Mouse (Mus musculus): ENCODE data around the gene Lrrc57. TPM values are rescaled to one million over a fixed set of nuclear protein-coding genes. Genes with fewer than 3 reads are reported as not detected.

The Lrrc57 gene
- polyA plus RNA-seq, 1 experiment from 2014 or later = 30.0 TPM

DNA sequence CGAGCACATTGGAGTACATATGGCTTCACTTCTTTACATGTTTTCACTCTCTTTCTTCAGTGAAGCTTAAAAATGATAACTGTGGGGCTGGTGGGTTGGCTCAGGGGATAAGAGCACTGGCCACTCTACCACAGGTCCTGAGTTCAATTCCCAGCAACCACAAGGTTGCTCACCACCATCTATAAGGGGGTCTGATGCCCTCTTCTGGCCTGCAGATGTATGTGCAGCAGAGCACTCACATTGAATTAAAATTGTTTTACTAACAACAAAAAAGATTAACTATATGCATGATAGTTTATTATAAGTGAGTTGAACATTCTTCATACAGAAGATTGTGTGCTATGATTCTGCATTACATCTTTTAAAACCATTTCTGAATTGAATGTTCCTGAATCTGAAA, 10.2 kb upstream of the Lrrc57 start:
- no peak for ATAC-seq
- no peak overlapping the region for H3K27ac ChIP-seq (ENCODE audit: low read length)
- no peaks in the 10 kb centered on the region for H3K9me3 ChIP-seq (replicated peaks; ENCODE audit: control insufficient read depth, low read length, poor library complexity, severe bottlenecking)
- H3K9ac ChIP-seq (ENCODE audit: low read depth, low read length) = no peak overlapping the region
- peaks cover 14% of the 10 kb centered on the region for H3K36me3 ChIP-seq (ENCODE audit: control insufficient read depth, insufficient read depth, low read length)
- 97% methylated on average over 1 of the region's 1 CpGs for WGBS
- H3K27me3 ChIP-seq (ENCODE audit: control insufficient read depth, insufficient read depth, low read depth, low read length) = no peaks in the 10 kb centered on the region
- H3K4me2 ChIP-seq (ENCODE audit: low read length) = no peak overlapping the region
- no peak overlapping the region for H3K4me3 ChIP-seq (ENCODE audit: low read depth, low read length)
- H3K4me1 ChIP-seq (ENCODE audit: control insufficient read depth, insufficient read depth, low read length) = no peaks in the 10 kb centered on the region

DNA sequence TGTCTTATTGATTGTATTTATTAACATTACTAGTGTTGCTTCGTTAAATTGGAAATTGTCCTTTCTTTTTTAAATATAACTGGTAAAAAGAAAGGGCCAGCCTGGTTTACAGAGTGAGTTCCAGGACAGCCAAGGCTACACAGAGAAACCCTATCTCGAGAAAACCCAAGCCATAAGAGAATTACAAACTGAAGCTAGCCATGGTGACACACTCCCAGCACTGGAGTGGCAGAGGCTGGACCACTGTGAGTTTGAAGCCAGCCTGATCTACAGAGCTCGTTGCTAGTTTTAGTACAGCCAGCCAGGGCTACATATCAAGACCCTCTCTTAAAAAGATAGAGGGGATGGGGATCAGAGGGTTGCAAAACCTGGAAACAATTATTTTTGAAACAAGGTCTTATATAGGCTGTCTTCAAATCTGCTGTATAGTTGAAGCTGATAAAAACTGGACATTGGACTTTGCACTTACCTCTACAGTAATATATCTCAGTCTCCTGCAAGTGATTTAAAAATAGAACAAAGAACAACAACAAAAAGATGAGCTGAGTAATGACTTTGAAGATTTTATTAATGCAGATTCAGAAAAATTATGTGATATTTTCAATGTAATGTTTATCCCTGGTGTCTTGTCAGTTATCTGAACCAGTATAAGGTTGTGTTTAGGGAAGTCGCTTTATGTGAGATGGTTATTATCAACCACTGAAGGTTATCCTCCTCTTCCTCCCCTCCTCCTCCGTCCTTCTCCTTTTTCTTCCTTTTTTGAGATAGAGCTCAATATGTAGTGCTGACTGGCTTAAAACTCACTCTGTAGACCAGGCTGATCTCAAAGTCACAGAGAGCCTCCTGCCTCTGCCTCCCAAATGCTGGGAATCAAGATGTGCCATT, 7.2 kb upstream of the Lrrc57 start:
- Histone ChIP-seq H3K9ac (ENCODE audit: low read depth, low read length) (no peak overlapping the region), H3K9me3 (replicated peaks; ENCODE audit: control insufficient read depth, low read length, poor library complexity, severe bottlenecking) (no peaks in the 10 kb centered on the region), H3K4me3 (ENCODE audit: low read depth, low read length) (no peak overlapping the region), H3K4me1 (ENCODE audit: control insufficient read depth, insufficient read depth, low read length) (no peaks in the 10 kb centered on the region), H3K36me3 (ENCODE audit: control insufficient read depth, insufficient read depth, low read length) (peaks cover 19% of the 10 kb centered on the region), H3K27me3 (ENCODE audit: control insufficient read depth, insufficient read depth, low read depth, low read length) (no peaks in the 10 kb centered on the region), H3K4me2 (ENCODE audit: low read length) (no peak overlapping the region), H3K27ac (ENCODE audit: low read length) (no peak overlapping the region)
- WGBS = 90% methylated on average over 5 of the region's 5 CpGs
- ATAC-seq = no peak

DNA sequence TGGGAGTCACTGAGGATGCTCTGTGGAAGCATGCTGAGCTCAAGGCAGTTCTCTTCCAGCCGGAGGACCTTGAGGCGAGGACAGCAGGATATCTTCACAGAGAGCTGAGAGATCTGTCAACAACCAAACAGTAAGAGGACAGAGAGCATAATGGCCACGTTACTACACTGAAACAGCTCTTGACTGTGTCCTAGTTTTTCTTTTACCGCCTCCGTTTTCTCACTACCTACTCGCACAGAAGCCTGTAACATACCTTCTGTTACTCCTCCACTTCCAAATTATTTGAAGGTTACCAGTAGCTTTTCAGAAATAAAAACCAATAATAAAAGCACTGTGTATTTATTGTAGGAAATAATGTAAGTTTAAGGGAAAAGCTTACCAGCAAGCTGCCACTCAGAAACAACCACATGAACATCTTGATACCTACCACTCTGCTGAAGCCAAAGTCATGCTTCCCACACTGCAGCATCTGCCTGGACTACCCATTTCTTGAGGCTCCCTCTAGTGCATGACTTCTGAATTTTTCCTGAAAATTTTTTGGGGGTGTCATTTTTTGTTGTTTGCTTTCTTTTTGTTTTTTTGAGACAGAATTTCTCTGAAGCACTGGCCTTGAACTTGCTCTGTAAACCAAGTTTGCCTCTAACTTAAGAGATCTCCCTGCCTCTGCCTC, 3.2 kb downstream of the Lrrc57 start:
- no peak for ATAC-seq
- no peak overlapping the region for H3K4me2 ChIP-seq (ENCODE audit: low read length)
- H3K27me3 ChIP-seq (ENCODE audit: control insufficient read depth, insufficient read depth, low read depth, low read length) = no peaks in the 10 kb centered on the region
- WGBS = 89% methylated on average over 6 of the region's 6 CpGs
- H3K36me3 ChIP-seq (ENCODE audit: control insufficient read depth, insufficient read depth, low read length) = no peaks in the 10 kb centered on the region
- H3K9me3 ChIP-seq (replicated peaks; ENCODE audit: control insufficient read depth, low read length, poor library complexity, severe bottlenecking) = no peaks in the 10 kb centered on the region
- H3K9ac ChIP-seq (ENCODE audit: low read depth, low read length) = no peak overlapping the region
- no peak overlapping the region for H3K4me3 ChIP-seq (ENCODE audit: low read depth, low read length)
- H3K27ac ChIP-seq (ENCODE audit: low read length) = no peak overlapping the region
- H3K4me1 ChIP-seq (ENCODE audit: control insufficient read depth, insufficient read depth, low read length) = peaks cover 24% of the 10 kb centered on the region

DNA sequence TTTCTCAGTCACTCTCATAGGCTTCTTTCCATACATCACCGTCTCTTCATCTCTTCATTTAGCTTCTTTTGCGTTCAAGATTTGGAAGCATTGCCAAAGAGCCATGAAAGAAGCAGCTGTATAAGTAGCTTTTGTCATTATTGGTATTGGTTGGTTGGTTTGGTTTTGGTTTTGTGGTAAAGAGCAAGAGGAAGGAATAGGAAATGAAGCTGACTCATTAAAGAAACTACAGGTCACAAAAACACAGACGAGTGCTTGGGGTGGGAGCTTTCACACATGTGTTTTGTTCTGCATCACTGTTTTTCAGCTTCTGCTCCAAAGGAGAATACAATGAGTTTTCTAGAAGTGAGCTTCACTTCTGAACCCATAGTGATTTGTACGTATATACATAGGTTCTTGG, 9.8 kb downstream of the Lrrc57 start:
- Histone ChIP-seq H3K27me3 (ENCODE audit: control insufficient read depth, insufficient read depth, low read depth, low read length) (no peaks in the 10 kb centered on the region), H3K9ac (ENCODE audit: low read depth, low read length) (no peak overlapping the region), H3K4me3 (ENCODE audit: low read depth, low read length) (no peak overlapping the region), H3K9me3 (replicated peaks; ENCODE audit: control insufficient read depth, low read length, poor library complexity, severe bottlenecking) (no peaks in the 10 kb centered on the region), H3K4me1 (ENCODE audit: control insufficient read depth, insufficient read depth, low read length) (no peaks in the 10 kb centered on the region), H3K27ac (ENCODE audit: low read length) (no peak overlapping the region), H3K4me2 (ENCODE audit: low read length) (no peak overlapping the region), H3K36me3 (ENCODE audit: control insufficient read depth, insufficient read depth, low read length) (peaks cover 35% of the 10 kb centered on the region)
- WGBS = 92% methylated on average over 4 of the region's 4 CpGs
- ATAC-seq = no peak

DNA sequence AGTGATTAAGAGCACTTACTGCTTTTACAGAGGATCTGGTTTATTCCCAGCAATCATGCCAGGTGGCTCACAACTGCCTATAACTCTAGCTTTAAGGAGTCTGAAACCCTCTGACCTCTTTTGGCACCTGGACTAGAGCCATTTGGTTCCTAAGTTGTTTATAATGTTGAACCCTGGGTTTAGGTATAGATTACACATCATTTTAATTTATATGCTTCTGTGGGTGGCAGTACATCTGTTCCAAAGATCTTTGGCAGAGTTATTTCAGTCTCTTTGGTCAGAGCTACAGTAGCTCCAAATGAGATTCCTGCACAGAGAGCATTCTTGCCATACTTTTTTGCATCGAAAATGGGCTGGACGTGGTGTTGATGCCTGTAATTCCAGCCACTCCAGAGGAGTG, 11.6 kb downstream of the Lrrc57 start:
- no peak overlapping the region for H3K4me2 ChIP-seq (ENCODE audit: low read length)
- no peak overlapping the region for H3K4me3 ChIP-seq (ENCODE audit: low read depth, low read length)
- H3K9me3 ChIP-seq (replicated peaks; ENCODE audit: control insufficient read depth, low read length, poor library complexity, severe bottlenecking) = no peaks in the 10 kb centered on the region
- peaks cover 39% of the 10 kb centered on the region for H3K36me3 ChIP-seq (ENCODE audit: control insufficient read depth, insufficient read depth, low read length)
- H3K27me3 ChIP-seq (ENCODE audit: control insufficient read depth, insufficient read depth, low read depth, low read length) = no peaks in the 10 kb centered on the region
- ATAC-seq = no peak
- H3K4me1 ChIP-seq (ENCODE audit: control insufficient read depth, insufficient read depth, low read length) = no peaks in the 10 kb centered on the region
- WGBS = 97% methylated on average over 2 of the region's 2 CpGs
- no peak overlapping the region for H3K27ac ChIP-seq (ENCODE audit: low read length)
- no peak overlapping the region for H3K9ac ChIP-seq (ENCODE audit: low read depth, low read length)

DNA sequence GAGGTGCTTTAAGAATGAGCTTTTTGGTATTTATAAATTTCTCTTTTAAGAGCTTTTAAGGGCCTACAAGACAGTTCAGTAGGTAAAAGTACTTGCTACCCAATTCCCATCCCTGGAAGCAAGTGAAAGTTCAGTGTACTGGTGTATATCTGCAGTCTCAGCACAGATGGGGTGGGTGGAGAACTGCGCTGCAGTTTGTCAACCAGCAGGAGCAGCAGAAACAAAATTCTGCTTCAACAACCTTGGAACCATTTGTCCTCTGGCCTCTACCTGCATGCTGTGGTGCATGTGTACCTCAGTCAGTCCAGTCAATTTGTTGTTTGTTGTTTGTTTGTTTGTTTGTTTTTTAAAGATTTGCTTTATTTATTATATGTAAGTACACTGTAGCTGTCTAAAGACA, 17.1 kb downstream of the Lrrc57 start:
- ATAC-seq = no peak
- peaks cover 19% of the 10 kb centered on the region for H3K36me3 ChIP-seq (ENCODE audit: control insufficient read depth, insufficient read depth, low read length)
- H3K27ac ChIP-seq (ENCODE audit: low read length) = no peak overlapping the region
- no peaks in the 10 kb centered on the region for H3K9me3 ChIP-seq (replicated peaks; ENCODE audit: control insufficient read depth, low read length, poor library complexity, severe bottlenecking)
- H3K27me3 ChIP-seq (ENCODE audit: control insufficient read depth, insufficient read depth, low read depth, low read length) = no peaks in the 10 kb centered on the region
- no peak overlapping the region for H3K9ac ChIP-seq (ENCODE audit: low read depth, low read length)
- no peak overlapping the region for H3K4me2 ChIP-seq (ENCODE audit: low read length)
- no peak overlapping the region for H3K4me3 ChIP-seq (ENCODE audit: low read depth, low read length)
- WGBS = 100% methylated on average over 1 of the region's 1 CpGs
- no peaks in the 10 kb centered on the region for H3K4me1 ChIP-seq (ENCODE audit: control insufficient read depth, insufficient read depth, low read length)

DNA sequence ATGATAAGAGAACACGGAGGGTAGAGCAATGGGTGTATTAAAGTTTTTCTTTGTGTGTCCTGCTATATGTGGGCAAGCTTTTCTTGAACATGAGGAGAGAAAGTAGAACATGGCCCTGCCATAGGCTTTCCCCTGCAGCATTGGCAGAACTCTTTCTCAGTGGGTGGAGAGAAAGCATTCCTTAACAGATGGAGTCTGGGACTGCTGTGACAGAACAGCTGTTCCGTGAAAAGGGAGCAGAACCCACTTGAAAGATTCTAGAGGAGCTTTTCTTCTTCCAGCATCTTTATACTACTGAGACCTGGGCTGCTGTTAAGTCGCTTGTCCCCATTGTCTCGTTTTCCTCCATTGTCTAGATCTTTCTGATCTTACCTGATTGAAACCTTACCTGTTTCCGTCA, 19.6 kb downstream of the Lrrc57 start:
- Histone ChIP-seq H3K4me3 (ENCODE audit: low read depth, low read length) (no peak overlapping the region), H3K36me3 (ENCODE audit: control insufficient read depth, insufficient read depth, low read length) (peaks cover 11% of the 10 kb centered on the region), H3K27me3 (ENCODE audit: control insufficient read depth, insufficient read depth, low read depth, low read length) (no peaks in the 10 kb centered on the region), H3K4me2 (ENCODE audit: low read length) (no peak overlapping the region), H3K27ac (ENCODE audit: low read length) (no peak overlapping the region), H3K4me1 (ENCODE audit: control insufficient read depth, insufficient read depth, low read length) (no peaks in the 10 kb centered on the region), H3K9me3 (replicated peaks; ENCODE audit: control insufficient read depth, low read length, poor library complexity, severe bottlenecking) (no peaks in the 10 kb centered on the region), H3K9ac (ENCODE audit: low read depth, low read length) (no peak overlapping the region)
- no peak for ATAC-seq
- WGBS = 85% methylated on average over 5 of the region's 5 CpGs

DNA sequence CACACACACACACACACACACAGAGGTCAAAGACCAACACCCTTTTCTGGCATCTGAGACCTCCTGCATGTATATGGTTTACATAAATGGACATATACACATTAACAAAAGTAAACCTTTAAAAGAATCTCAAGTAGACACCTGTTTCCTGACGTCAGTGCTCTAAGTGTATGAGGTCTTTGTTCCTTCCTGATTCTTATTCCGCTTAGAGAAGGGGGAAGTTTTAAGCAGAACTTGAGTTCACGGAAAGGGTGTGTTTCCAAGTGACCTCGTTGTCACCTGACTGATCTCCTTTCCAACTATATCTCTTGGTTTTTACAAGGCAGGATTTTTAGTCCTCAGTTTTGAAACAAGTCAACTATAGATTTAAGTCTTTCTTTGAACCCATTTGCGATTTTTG, 31.0 kb downstream of the Lrrc57 start:
- Histone ChIP-seq H3K4me2 (ENCODE audit: low read length) (no peak overlapping the region), H3K9me3 (replicated peaks; ENCODE audit: control insufficient read depth, low read length, poor library complexity, severe bottlenecking) (no peaks in the 10 kb centered on the region), H3K9ac (ENCODE audit: low read depth, low read length) (no peak overlapping the region), H3K4me3 (ENCODE audit: low read depth, low read length) (no peak overlapping the region), H3K36me3 (ENCODE audit: control insufficient read depth, insufficient read depth, low read length) (no peaks in the 10 kb centered on the region), H3K27ac (ENCODE audit: low read length) (no peak overlapping the region), H3K4me1 (ENCODE audit: control insufficient read depth, insufficient read depth, low read length) (no peaks in the 10 kb centered on the region), H3K27me3 (ENCODE audit: control insufficient read depth, insufficient read depth, low read depth, low read length) (no peaks in the 10 kb centered on the region)
- 87% methylated on average over 5 of the region's 5 CpGs for WGBS
- ATAC-seq = no peak

DNA sequence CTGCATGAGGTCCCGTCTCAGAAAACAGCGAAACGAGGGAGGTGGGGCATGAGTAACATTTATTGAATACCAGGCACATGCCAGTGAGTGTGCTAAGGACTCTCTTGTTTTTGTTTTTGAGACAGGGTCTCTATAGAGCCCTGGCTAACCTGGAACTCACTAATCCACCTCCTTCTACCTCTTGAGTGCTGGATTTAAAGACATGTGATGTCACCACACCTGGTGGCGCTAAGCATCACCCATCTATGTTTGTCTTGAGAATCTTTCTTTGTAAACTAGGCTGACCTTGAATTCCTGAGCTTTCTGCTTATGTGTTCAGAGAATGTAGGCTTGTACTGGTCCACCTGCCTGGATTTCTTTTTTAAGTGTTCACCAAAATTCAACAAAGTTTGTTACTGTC, 31.5 kb downstream of the Lrrc57 start:
- Histone ChIP-seq H3K9me3 (replicated peaks; ENCODE audit: control insufficient read depth, low read length, poor library complexity, severe bottlenecking) (no peaks in the 10 kb centered on the region), H3K4me2 (ENCODE audit: low read length) (no peak overlapping the region), H3K36me3 (ENCODE audit: control insufficient read depth, insufficient read depth, low read length) (no peaks in the 10 kb centered on the region), H3K9ac (ENCODE audit: low read depth, low read length) (no peak overlapping the region), H3K4me1 (ENCODE audit: control insufficient read depth, insufficient read depth, low read length) (no peaks in the 10 kb centered on the region), H3K27ac (ENCODE audit: low read length) (no peak overlapping the region), H3K27me3 (ENCODE audit: control insufficient read depth, insufficient read depth, low read depth, low read length) (no peaks in the 10 kb centered on the region), H3K4me3 (ENCODE audit: low read depth, low read length) (no peak overlapping the region)
- no peak for ATAC-seq
- WGBS = 88% methylated on average over 4 of the region's 4 CpGs
